Mouse (Mus musculus): ENCODE results near the gene Uqcc1. TPM values are rescaled to one million over a fixed set of nuclear protein-coding genes. Genes with fewer than 3 reads are reported as not detected.

Gene Uqcc1
- polyA plus RNA-seq, 1 experiment from 2014 or later, result 31.7 TPM

DNA sequence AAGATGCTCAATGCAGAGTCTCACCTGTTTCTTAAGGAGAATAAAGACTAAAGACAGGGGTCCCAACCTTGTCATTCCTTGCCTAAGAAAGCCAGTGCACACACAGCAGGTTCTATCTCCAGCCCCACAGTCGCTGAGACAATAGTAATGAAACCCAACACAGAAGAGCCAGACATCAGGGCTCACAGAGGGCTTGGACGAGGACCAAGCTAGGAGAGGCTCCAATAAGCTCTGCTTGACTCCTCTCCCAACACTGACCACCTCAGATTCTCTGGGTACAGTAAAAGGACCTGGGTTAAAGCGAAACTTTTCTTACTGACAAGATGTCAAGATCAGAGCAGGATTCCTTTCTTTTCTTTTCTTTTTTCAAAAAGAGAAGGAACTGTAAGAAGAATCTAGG, 131.5 kb downstream of the Uqcc1 start:
- TF ChIP-seq EP300 (IDR thresholded peaks at IDR 0.05; ENCODE audit: low read depth) (no peak), CTCF (IDR thresholded peaks at IDR 0.05; ENCODE audit: low read depth) (no peak)

More for the DNA sequence above, 131.5 kb downstream of the Uqcc1 start:
- Histone ChIP-seq H3K9me3 (ENCODE audit: low read length) (no peaks in the 10 kb centered on the region), H3K4me2 (ENCODE audit: low read depth, low read length) (no peak overlapping the region), H3K4me3 (ENCODE audit: low read depth, low read length) (no peak overlapping the region), H3K4me1 (ENCODE audit: insufficient read depth) (no peaks in the 10 kb centered on the region), H3K27me3 (ENCODE audit: insufficient read depth, low read length) (0 out of 2 replicates have a peak, but pooled peaks cover 3% of the 10 kb centered on the region), H3K36me3 (replicated peaks; ENCODE audit: insufficient read depth, low read length) (no peaks in the 10 kb centered on the region), H3K27ac (ENCODE audit: low read depth) (no peak overlapping the region), H3K9ac (replicated peaks) (no peak overlapping the region)
- WGBS (ENCODE audit: insufficient replicate concordance), result 50% methylated on average over 3 of the region's 3 CpGs
- no peak for ATAC-seq
- no peak for DNase-seq

Other genes starting within 250 kb of the Uqcc1 start
- gene Trpc4ap, start 237.9 kb downstream of the Uqcc1 start, polyA plus RNA-seq (2015; fragmentation: Nextera tagmentation; extraction: Ambion mirVana), result 41.5 and 43.2 TPM in 2 replicates
- gene Edem2, start 200.8 kb downstream of the Uqcc1 start, polyA plus RNA-seq (2015; fragmentation: Nextera tagmentation; extraction: Ambion mirVana), result 28.4 and 30.2 TPM in 2 replicates
- gene Gm17581, start 194.4 kb downstream of the Uqcc1 start, polyA plus RNA-seq (2015; fragmentation: Nextera tagmentation; extraction: Ambion mirVana), result not detected in 2 replicates
- 1.1 and 1.7 TPM in 2 replicates for gene Procr, start 179.2 kb downstream of the Uqcc1 start, polyA plus RNA-seq (2015; fragmentation: Nextera tagmentation; extraction: Ambion mirVana)
- gene Mmp24, start 155.0 kb downstream of the Uqcc1 start, polyA plus RNA-seq (2015; fragmentation: Nextera tagmentation; extraction: Ambion mirVana), result not detected in 2 replicates
- 6.6 and 7.5 TPM in 2 replicates for gene BC029722, start 110.9 kb downstream of the Uqcc1 start, polyA plus RNA-seq (2015; fragmentation: Nextera tagmentation; extraction: Ambion mirVana)
- gene Eif6, start 103.4 kb downstream of the Uqcc1 start, polyA plus RNA-seq (2015; fragmentation: Nextera tagmentation; extraction: Ambion mirVana), result 120 and 130 TPM in 2 replicates
- 0.15 and 0.19 TPM in 2 replicates for gene Fam83c, start 95.5 kb downstream of the Uqcc1 start, polyA plus RNA-seq (2015; fragmentation: Nextera tagmentation; extraction: Ambion mirVana)
- gene Gm15557, start 10.4 kb upstream of the Uqcc1 start, polyA plus RNA-seq (2015; fragmentation: Nextera tagmentation; extraction: Ambion mirVana), result not detected in 2 replicates
- not detected in 2 replicates for gene Gdf5, start 15.1 kb upstream of the Uqcc1 start, polyA plus RNA-seq (2015; fragmentation: Nextera tagmentation; extraction: Ambion mirVana)
- gene Cep250, start 26.1 kb upstream of the Uqcc1 start, polyA plus RNA-seq (2015; fragmentation: Nextera tagmentation; extraction: Ambion mirVana), result 3.1 and 5.0 TPM in 2 replicates
- 0.64 and 0.90 TPM in 2 replicates for gene 6430550D23Rik, start 77.7 kb upstream of the Uqcc1 start, polyA plus RNA-seq (2015; fragmentation: Nextera tagmentation; extraction: Ambion mirVana)
- gene Ergic3, start 77.7 kb upstream of the Uqcc1 start, polyA plus RNA-seq (2015; fragmentation: Nextera tagmentation; extraction: Ambion mirVana), result 64.5 and 64.8 TPM in 2 replicates
- gene Fer1l4, start 122.6 kb upstream of the Uqcc1 start, polyA plus RNA-seq (2015; fragmentation: Nextera tagmentation; extraction: Ambion mirVana), result not detected in 2 replicates
- gene Spag4, start 134.9 kb upstream of the Uqcc1 start, polyA plus RNA-seq (2015; fragmentation: Nextera tagmentation; extraction: Ambion mirVana), result 0.54 and 0.74 TPM in 2 replicates
- 13.4 and 16.0 TPM in 2 replicates for gene Cpne1, start 181.7 kb upstream of the Uqcc1 start, polyA plus RNA-seq (2015; fragmentation: Nextera tagmentation; extraction: Ambion mirVana)
- 5.5 and 5.7 TPM in 2 replicates for gene Rbm12, start 181.7 kb upstream of the Uqcc1 start, polyA plus RNA-seq (2015; fragmentation: Nextera tagmentation; extraction: Ambion mirVana)
- gene Gm28036, start 196.8 kb upstream of the Uqcc1 start, polyA plus RNA-seq (2015; fragmentation: Nextera tagmentation; extraction: Ambion mirVana), result 0.88 and 3.0 TPM in 2 replicates
- gene Romo1, start 213.7 kb upstream of the Uqcc1 start, polyA plus RNA-seq (2015; fragmentation: Nextera tagmentation; extraction: Ambion mirVana), result 292 and 295 TPM in 2 replicates
- 38.9 and 40.2 TPM in 2 replicates for gene Nfs1, start 213.9 kb upstream of the Uqcc1 start, polyA plus RNA-seq (2015; fragmentation: Nextera tagmentation; extraction: Ambion mirVana)
- 228 and 239 TPM in 2 replicates for gene Rbm39, start 249.9 kb upstream of the Uqcc1 start, polyA plus RNA-seq (2015; fragmentation: Nextera tagmentation; extraction: Ambion mirVana)

All from liver, postnatal 0 days (tissue).